Mouse (Mus musculus) MEL (cell line): ENCODE results near the gene Pttg1ip.

ENCODE experiments used
- BHLHE40 ChIP-seq: IDR thresholded peaks from 2 replicates; pipeline ENCODE4 v1.6.1; 2012; ENCODE audit warnings: low read depth, mild to moderate bottlenecking, inconsistent platforms, low read length, improper control_type of control experiment, borderline replicate concordance
- CTCF ChIP-seq, 3 experiments: IDR thresholded peaks in 2 of 3; conservative IDR thresholded peaks in 1 of 3; 2 replicates each; pipeline ENCODE4 v1.5.1; 2011 to 2012; ENCODE audit warnings: low read length in 3 of 3, low read depth in 2 of 3, mild to moderate bottlenecking in 2 of 3, improper control_type of control experiment in 1 of 3, inconsistent platforms in 1 of 3, mixed read lengths in 1 of 3, moderate library complexity in 1 of 3; ENCODE audit not compliant: control insufficient read depth in 1 of 3, insufficient read depth in 1 of 3, poor library complexity in 1 of 3, severe bottlenecking in 1 of 3
- MYB ChIP-seq: IDR thresholded peaks from 2 replicates; pipeline ENCODE4 v1.6.1; 2011; ENCODE audit warnings: mild to moderate bottlenecking, low read depth, low read length, improper control_type of control experiment

- TF ChIP-seq BHLHE40 (no peak), MYB (no peak), CTCF (IDR thresholded peaks at IDR 0.05 in 2 of 3, conservative IDR thresholded peaks at IDR 0.05 in 1 of 3; ENCODE audit: control insufficient read depth in 1 of 3, insufficient read depth in 1 of 3, low read depth in 2 of 3, low read length in 3 of 3, poor library complexity in 1 of 3, severe bottlenecking in 1 of 3) (no peak)
These were observed 24.9 kb upstream of the Pttg1ip start for GRCm38 (mm10) chr10:77556631-77557030.
